Mouse (Mus musculus) hematopoietic stem cell, adult 5-6 weeks (primary cell): Measurements from ENCODE around the gene Zfp229. TPM values are rescaled to one million over a fixed set of nuclear protein-coding genes. Genes with fewer than 3 reads are reported as not detected.
"Not testable (repeated sequence)": the region's sequence is repeated elsewhere in the genome, so short reads cannot be mapped to it uniquely, and the experiment has no call there.

Experiments used
- ATAC-seq, 2 experiments: fragments of 125-278 bp in 1 of 2; replicated peaks in 1 of 2; 2 replicates each; pipeline ENCODE4 v1.8.0; 2016 to 2017; ENCODE audit warnings: inconsistent platforms in 2 of 2, mild to moderate bottlenecking in 2 of 2, moderate number of reproducible peaks in 2 of 2, low read depth in 1 of 2, moderate TSS enrichment in 1 of 2; ENCODE audit not compliant: low FRiP score in 2 of 2, poor library complexity in 2 of 2, severe bottlenecking in 2 of 2, insufficient read depth in 1 of 2, low TSS enrichment in 1 of 2
- total RNA-seq: library from RNA; stranded (forward); fragments of 172-1452, 232-1000 nt; gene quantifications from 2 replicates; pipeline ENCODE4 v1.2.3, GENCODE M21; 2017

Gene Zfp229
- 8.8 and 10.1 TPM in 2 replicates for total RNA-seq

- not testable (repeated sequence) for ATAC-seq
Measured at GRCm38 (mm10) chr17:21730495-21730894, at the start of gene Zfp229. Gene Zfp229, plus strand, starts transcription at chr17:21730795.

- ATAC-seq = no peak
Measured at GRCm38 (mm10) chr17:21691560-21691959, 39.0 kb upstream of the Zfp229 start, which contains the start of gene Gm10226. Gene Gm10226, plus strand, starts transcription at chr17:21691860.

GRCm38 (mm10) chr17:21693342-21693741, 37.3 kb upstream of the Zfp229 start:
- no peak for ATAC-seq

GRCm38 (mm10) chr17:21696073-21696472, 34.5 kb upstream of the Zfp229 start:
- no peak for ATAC-seq

- peak in 1 of 2 experiments; percentile 10; a peak in 1 of 4 replicates for ATAC-seq
Measured at GRCm38 (mm10) chr17:21702281-21703240, 28.0 kb upstream of the Zfp229 start.

- peak; percentile 76 to 82 for ATAC-seq
Measured at GRCm38 (mm10) chr17:21703414-21703813, 27.2 kb upstream of the Zfp229 start.

GRCm38 (mm10) chr17:21707343-21707996, 23.1 kb upstream of the Zfp229 start, which contains the start of gene Zfp760:
Gene Zfp760, plus strand, starts transcription at chr17:21707741.
- ATAC-seq = peak; percentile 87 to 90

GRCm38 (mm10) chr17:21708401-21708800, 22.2 kb upstream of the Zfp229 start:
- 0 out of 4 replicates have a peak, but pooled peaks of 1 of the 2 experiments have one; percentile 22 for ATAC-seq

GRCm38 (mm10) chr17:21733049-21733448, 2.5 kb downstream of the Zfp229 start:
- ATAC-seq = no peak

GRCm38 (mm10) chr17:21733529-21734031, 3.0 kb downstream of the Zfp229 start:
- peak; percentile 96 for ATAC-seq

GRCm38 (mm10) chr17:21752791-21753190, 22.2 kb downstream of the Zfp229 start:
- peak in 1 of 2 experiments; percentile 32; a peak in 1 of 4 replicates for ATAC-seq

GRCm38 (mm10) chr17:21753342-21754208, 23.0 kb downstream of the Zfp229 start:
- peak in 1 of 2 experiments; percentile 74; a peak in 3 of 4 replicates for ATAC-seq

- no peak for ATAC-seq
Measured at GRCm38 (mm10) chr17:21770336-21770735, 39.7 kb downstream of the Zfp229 start.

GRCm38 (mm10) chr17:21792256-21792655, 61.7 kb downstream of the Zfp229 start:
- ATAC-seq = no peak

GRCm38 (mm10) chr17:21801373-21801772, 70.8 kb downstream of the Zfp229 start:
- ATAC-seq = not testable (repeated sequence)
